Mouse (Mus musculus) heart, embryonic 16.5 days (tissue): Measurements from ENCODE around the gene Cyp2s1. TPM values are rescaled to one million over a fixed set of nuclear protein-coding genes. Genes with fewer than 3 reads are reported as not detected.
A peak's percentile ranks its signal among the peaks of the same experiment; 100 is the strongest.

Experiments
- ATAC-seq: fragments of 200-750 bp; cut with Nextera tagmentation; replicated peaks from 2 replicates; pipeline ENCODE4 v1.8.0; 2017; ENCODE audit warnings: moderate number of reproducible peaks; ENCODE audit not compliant: insufficient read depth, low FRiP score; ENCODE audit errors: extremely low read depth
- H3K27ac ChIP-seq: fragments of 300-500 bp; sonication (generic); 2 replicates; pipeline ENCODE4 v1.5.1; 2014; ENCODE audit warnings: mild to moderate bottlenecking, low read length, control low read depth, moderate library complexity
- H3K27me3 ChIP-seq: fragments of 300-500 bp; sonication (generic); 2 replicates; pipeline ENCODE4 v1.6.1; 2014; ENCODE audit warnings: low read length, mixed read lengths; ENCODE audit not compliant: control insufficient read depth, insufficient read depth
- H3K36me3 ChIP-seq: fragments of 300-500 bp; sonication (generic); 2 replicates; pipeline ENCODE4 v1.6.1; 2014; ENCODE audit not compliant: control insufficient read depth, insufficient read depth
- H3K4me1 ChIP-seq: fragments of 300-500 bp; sonication (generic); 2 replicates; pipeline ENCODE4 v1.6.1; 2014; ENCODE audit warnings: low read length, mixed read lengths; ENCODE audit not compliant: control insufficient read depth, insufficient read depth
- H3K4me2 ChIP-seq: fragments of 300-500 bp; sonication (generic); 2 replicates; pipeline ENCODE4 v1.6.1; 2014; ENCODE audit warnings: low read depth, mild to moderate bottlenecking, control low read depth, low read length
- H3K4me3 ChIP-seq: fragments of 300-500 bp; sonication (generic); 2 replicates; pipeline ENCODE4 v1.5.1; 2014; ENCODE audit warnings: mild to moderate bottlenecking, control low read depth, low read length
- H3K9ac ChIP-seq: fragments of 300-500 bp; sonication (generic); 2 replicates; pipeline ENCODE4 v1.6.1; 2014; ENCODE audit warnings: low read length, control low read depth
- H3K9me3 ChIP-seq: fragments of 300-500 bp; sonication (generic); replicated peaks from 2 replicates; pipeline ENCODE4 v1.6.1; 2016; ENCODE audit warnings: low read length; ENCODE audit not compliant: control insufficient read depth
- WGBS: fragments of 180-500 bp; shearing (Covaris S2); extraction: QIAGEN DNeasy Blood & Tissue Kit; methylation state at CpG from one replicate; pipeline ENCODE4 v1.1.7; 2014; 5-methylcytosine and 5-hydroxymethylcytosine counted together
- polyA plus RNA-seq: library from polyadenylated mRNA; unstranded; fragments of >200 nt; fragmentation: Nextera tagmentation; extraction: Ambion mirVana; gene quantifications from 2 replicates; pipeline ENCODE4 v1.2.1, GENCODE M21; 2015

Cyp2s1 gene
- polyA plus RNA-seq, 1 experiment from 2014 or later, result 5.8 TPM

- peak within 1 kb of the TSS; percentile 51; the same call in 1 of the 2 replicates for H3K27ac ChIP-seq
- no peaks in the 10 kb centered on the region for H3K27me3 ChIP-seq
- peak within 1 kb of the TSS; percentile 74 for H3K9ac ChIP-seq
- WGBS, result 1% methylated on average over 30 of the region's 30 CpGs
- peak within 1 kb of the TSS; percentile 78 for H3K4me2 ChIP-seq
- peak within 1 kb of the TSS; percentile 62 for H3K4me3 ChIP-seq
- peaks cover 15% of the 10 kb centered on the region for H3K4me1 ChIP-seq
- peak; percentile 76 for ATAC-seq
- H3K9me3 ChIP-seq, result no peaks in the 10 kb centered on the region
- H3K36me3 ChIP-seq, result no peaks in the 10 kb centered on the region
Observed at GRCm38 (mm10) chr7:25788220-25789128, 28.2 kb downstream of the Cyp2s1 start, which contains the start of gene Axl. Gene Axl, minus strand, starts transcription at chr7:25788705.

DNA sequence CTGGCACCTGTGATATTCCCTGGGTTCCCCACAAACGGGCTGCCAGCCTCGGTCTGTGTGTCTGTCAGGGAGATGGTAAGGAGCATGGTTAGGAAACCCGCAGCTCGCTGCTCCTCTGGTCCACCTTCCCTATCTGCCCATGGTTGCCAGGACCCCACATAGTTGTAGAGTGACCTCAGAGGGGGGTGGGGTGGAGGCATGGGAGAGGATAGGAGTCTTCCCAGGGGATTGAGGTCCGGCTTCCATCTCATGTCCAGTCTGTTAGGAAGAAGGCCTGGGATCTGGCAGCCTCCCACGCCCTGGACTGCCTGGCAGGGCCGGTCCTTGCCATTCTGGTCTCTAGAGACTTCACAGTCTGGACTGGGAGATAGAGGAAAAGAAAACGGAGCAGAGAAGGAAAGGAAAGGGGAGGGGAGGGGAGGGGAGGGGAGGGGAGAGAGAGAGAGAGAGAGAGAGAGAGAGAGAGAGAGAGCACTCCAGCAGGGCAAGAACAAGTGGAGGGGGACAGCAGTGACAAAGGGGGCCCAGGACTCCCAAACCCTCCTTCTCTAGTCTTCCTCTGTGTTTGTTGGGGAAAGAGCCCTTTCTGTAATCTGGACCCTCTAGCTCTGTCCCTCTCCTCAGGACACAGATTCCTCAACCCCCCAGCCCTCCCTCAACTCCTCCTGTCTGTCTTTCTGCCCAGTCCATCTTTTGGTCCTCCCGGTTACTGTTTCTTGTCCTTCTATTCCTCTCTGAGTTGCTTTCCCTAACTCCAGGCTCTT lies 29.1 kb downstream of the Cyp2s1 start:
- no peak for ATAC-seq
- H3K27me3 ChIP-seq, result no peaks in the 10 kb centered on the region
- 15% methylated on average over 9 of the region's 9 CpGs for WGBS
- peak overlapping the region; percentile 62 for H3K4me3 ChIP-seq
- H3K9ac ChIP-seq, result peak overlapping the region; percentile 74
- no peaks in the 10 kb centered on the region for H3K9me3 ChIP-seq
- peaks cover 15% of the 10 kb centered on the region for H3K4me1 ChIP-seq
- peak overlapping the region; percentile 78 for H3K4me2 ChIP-seq
- peak overlapping the region; percentile 51; the same call in 1 of the 2 replicates for H3K27ac ChIP-seq
- H3K36me3 ChIP-seq, result no peaks in the 10 kb centered on the region

DNA sequence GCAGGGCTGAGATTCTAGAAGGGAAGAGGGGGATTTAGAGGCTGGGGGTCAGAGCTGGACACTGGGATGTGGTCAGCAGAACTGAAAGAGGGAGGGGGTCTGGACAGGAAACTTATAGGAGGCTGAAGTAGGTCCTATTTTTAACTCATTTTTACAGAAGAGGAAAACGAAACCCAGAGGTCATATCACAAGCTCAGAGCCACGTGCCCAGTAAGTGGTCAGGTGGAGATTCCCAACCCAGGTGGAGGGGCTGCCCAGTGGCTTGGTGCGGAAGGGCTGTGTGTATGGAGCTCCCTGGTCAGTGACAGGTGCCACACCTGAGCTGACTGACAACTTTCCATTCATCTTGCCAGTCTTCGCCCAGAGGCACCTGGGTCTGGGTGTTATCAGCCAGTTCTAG lies 29.7 kb downstream of the Cyp2s1 start:
- Histone ChIP-seq H3K4me2 (peak overlapping the region; percentile 78), H3K4me1 (peaks cover 18% of the 10 kb centered on the region), H3K9me3 (no peaks in the 10 kb centered on the region), H3K27me3 (no peaks in the 10 kb centered on the region), H3K4me3 (peak overlapping the region; percentile 62; the same call in 1 of the 2 replicates), H3K36me3 (no peaks in the 10 kb centered on the region), H3K27ac (no peak overlapping the region), H3K9ac (peak overlapping the region; percentile 54; the same call in 1 of the 2 replicates)
- ATAC-seq, result no peak
- 36% methylated on average over 4 of the region's 4 CpGs for WGBS

DNA sequence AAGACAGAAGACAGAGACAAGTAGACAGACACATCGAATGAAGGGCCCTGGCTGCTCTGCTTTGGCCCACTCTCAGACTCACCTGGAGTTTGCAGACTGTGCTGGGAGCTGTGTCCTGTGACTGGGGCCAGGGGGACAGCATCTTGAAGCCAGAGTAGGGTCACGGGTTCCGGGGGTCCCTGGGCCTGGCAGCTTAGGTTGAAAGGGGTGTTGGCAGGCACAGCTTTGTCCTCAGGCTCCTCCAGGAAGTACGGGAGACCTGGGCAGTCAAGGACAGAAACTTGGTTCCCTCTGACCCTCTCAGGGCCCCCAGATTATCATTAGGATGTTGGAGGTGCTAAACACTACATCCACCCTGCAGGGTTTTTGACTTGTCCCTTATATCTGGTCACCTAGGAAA lies 31.0 kb downstream of the Cyp2s1 start:
- Histone ChIP-seq H3K27ac (no peak overlapping the region), H3K4me1 (peaks cover 30% of the 10 kb centered on the region)
- 63% methylated on average over 4 of the region's 4 CpGs for WGBS

DNA sequence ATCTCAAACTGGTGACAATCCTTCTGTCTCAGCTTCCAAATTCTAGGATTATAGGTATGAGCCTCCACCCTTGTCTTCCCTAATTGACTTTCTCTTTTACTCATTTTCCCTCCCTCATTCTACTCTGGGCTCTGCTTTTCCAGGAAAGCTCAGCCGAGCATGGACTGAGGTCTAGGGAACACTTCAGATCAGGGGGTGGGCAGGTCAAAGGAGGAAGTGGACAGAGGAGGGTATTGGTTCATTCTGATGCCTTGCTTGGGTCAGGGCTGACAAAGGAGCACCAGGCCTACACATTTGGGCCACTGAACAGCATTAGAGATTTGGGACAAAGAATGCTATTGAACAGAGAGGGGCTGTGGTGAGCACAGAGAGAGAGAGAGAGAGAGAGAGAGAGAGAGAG lies 31.9 kb downstream of the Cyp2s1 start:
- no peak for ATAC-seq
- Histone ChIP-seq H3K4me2 (no peak overlapping the region), H3K36me3 (no peaks in the 10 kb centered on the region), H3K9ac (no peak overlapping the region), H3K9me3 (no peaks in the 10 kb centered on the region), H3K4me1 (peaks cover 30% of the 10 kb centered on the region), H3K4me3 (no peak overlapping the region), H3K27ac (no peak overlapping the region), H3K27me3 (no peaks in the 10 kb centered on the region)
- 40% methylated on average over 1 of the region's 1 CpGs for WGBS

More for the DNA sequence above, 31.0 kb downstream of the Cyp2s1 start:
- Histone ChIP-seq H3K9me3 (no peaks in the 10 kb centered on the region), H3K36me3 (no peaks in the 10 kb centered on the region), H3K4me3 (no peak overlapping the region), H3K4me2 (no peak overlapping the region), H3K27me3 (no peaks in the 10 kb centered on the region), H3K9ac (no peak overlapping the region)
- ATAC-seq, result no peak

GRCm38 (mm10) chr7:25783746-25784145 lies 33.0 kb downstream of the Cyp2s1 start:
- no peak overlapping the region for H3K4me2 ChIP-seq
- H3K4me3 ChIP-seq, result no peak overlapping the region
- 37% methylated on average over 8 of the region's 8 CpGs for WGBS
- no peaks in the 10 kb centered on the region for H3K27me3 ChIP-seq
- no peaks in the 10 kb centered on the region for H3K36me3 ChIP-seq
- peaks cover 30% of the 10 kb centered on the region for H3K4me1 ChIP-seq
- H3K9me3 ChIP-seq, result no peaks in the 10 kb centered on the region
- H3K27ac ChIP-seq, result no peak overlapping the region
- no peak for ATAC-seq
- no peak overlapping the region for H3K9ac ChIP-seq

- H3K27me3 ChIP-seq, result no peaks in the 10 kb centered on the region
- no peaks in the 10 kb centered on the region for H3K9me3 ChIP-seq
- H3K4me2 ChIP-seq, result no peak overlapping the region
- no peak overlapping the region for H3K4me3 ChIP-seq
- 66% methylated on average over 6 of the region's 6 CpGs for WGBS
- H3K9ac ChIP-seq, result no peak overlapping the region
- H3K4me1 ChIP-seq, result peaks cover 26% of the 10 kb centered on the region
- no peak for ATAC-seq
- H3K36me3 ChIP-seq, result no peaks in the 10 kb centered on the region; the same call in 1 of the 2 replicates
- no peak overlapping the region for H3K27ac ChIP-seq
Observed at GRCm38 (mm10) chr7:25782744-25783143, 34.0 kb downstream of the Cyp2s1 start.

DNA sequence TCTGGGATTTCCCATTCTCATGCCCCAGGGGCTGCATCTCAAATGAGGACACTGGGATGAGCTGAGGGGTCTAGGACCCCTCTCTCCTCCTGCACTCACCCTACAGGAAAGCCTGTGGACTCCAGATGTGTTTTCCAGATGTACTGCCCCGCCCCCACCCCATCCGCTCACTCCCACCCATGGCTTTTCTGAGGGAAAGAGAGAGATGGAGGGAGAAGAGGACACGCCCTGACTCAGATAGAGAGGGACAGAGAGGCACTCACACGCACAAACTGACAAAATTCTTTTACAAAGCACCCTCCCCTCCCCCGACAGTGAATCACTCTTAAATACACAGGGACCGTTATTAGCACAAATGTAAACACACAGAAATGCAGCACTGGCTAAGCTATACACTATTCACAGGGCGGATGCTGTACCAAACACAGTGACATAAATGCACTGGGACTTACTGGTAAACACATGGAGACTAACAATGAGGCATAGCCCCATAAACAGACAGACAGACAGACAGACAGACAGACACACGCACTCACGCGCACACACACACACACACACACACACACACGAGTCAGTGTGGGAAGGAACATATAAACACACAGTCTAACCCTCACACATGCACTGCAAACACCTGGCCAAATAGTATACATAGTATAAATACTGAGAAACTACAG lies 34.6 kb downstream of the Cyp2s1 start:
- Histone ChIP-seq H3K4me2 (peak overlapping the region; percentile 82), H3K4me3 (peak overlapping the region; percentile 49), H3K9me3 (no peaks in the 10 kb centered on the region), H3K27ac (peak overlapping the region; percentile 59), H3K9ac (peak overlapping the region; percentile 71), H3K27me3 (no peaks in the 10 kb centered on the region), H3K36me3 (no peaks in the 10 kb centered on the region; the same call in 1 of the 2 replicates), H3K4me1 (peaks cover 19% of the 10 kb centered on the region)
- WGBS, result 39% methylated on average over 11 of the region's 11 CpGs
- ATAC-seq, result peak; percentile 43
